Mouse (Mus musculus): ENCODE measurements around the gene Gabarapl1. TPM values are rescaled to one million over a fixed set of nuclear protein-coding genes. Genes with fewer than 3 reads are reported as not detected.

Gabarapl1 gene
- polyA plus RNA-seq, 1 experiment from 2014 or later, result 201 TPM

- no peak overlapping the region for H3K9ac ChIP-seq
- H3K27me3 ChIP-seq (replicated peaks), result no peaks in the 10 kb centered on the region
- H3K27ac ChIP-seq, result no peak overlapping the region
- no peaks in the 10 kb centered on the region for H3K9me3 ChIP-seq
- peaks cover 29% of the 10 kb centered on the region for H3K36me3 ChIP-seq (replicated peaks)
- ATAC-seq (replicated peaks), result no peak
- H3K4me3 ChIP-seq, result no peak overlapping the region
- H3K4me2 ChIP-seq, result no peak overlapping the region
- 89% methylated on average over 3 of the region's 3 CpGs for WGBS
- no peaks in the 10 kb centered on the region for H3K4me1 ChIP-seq
Observed at GRCm38 (mm10) chr6:129542540-129542939, 9.6 kb downstream of the Gabarapl1 start.

DNA sequence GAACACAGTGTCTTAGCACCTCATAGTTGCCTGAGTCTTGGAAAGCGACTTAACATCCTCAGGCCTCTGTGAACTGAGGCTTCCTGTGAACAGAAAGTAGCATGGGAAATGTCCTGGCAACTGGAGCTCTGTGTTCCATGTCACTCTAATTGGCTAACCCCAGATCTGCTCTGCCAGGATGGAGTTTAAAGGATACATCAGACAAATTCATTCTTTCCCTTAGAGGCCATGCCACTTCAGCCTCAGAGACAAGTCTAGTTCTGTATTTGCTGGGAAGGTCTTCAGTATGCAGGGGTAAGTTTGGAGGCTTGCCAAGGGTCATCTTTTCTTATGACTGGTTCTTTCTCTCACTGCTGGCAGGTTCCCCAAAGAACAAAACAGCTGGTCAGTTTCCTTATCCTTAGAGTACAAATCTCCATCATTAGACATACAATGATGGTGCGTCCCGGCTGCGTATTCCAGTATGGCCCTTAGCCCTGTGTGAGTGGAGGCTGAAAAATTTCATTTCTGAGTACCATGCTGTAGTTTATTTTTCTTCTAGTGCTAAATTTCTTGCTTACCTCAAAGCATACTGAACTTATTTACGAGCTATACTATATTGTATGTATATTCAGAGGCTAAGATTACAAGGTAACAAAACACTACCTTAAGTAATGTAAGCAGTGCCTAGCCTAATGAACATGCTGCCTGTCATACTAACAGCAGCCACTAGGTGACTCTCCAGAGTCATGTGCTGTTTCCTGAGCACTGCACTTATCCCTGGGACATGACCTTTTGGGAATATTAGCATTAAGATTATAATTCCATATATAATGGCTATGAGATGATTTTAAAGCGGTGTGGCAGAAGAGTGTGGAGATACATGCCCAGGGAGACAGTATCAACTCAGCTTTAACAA lies 11.0 kb downstream of the Gabarapl1 start:
- peak overlapping the region; percentile 35 for H3K27ac ChIP-seq
- H3K4me3 ChIP-seq, result no peak overlapping the region
- 63% methylated on average over 6 of the region's 6 CpGs for WGBS
- H3K9me3 ChIP-seq, result no peaks in the 10 kb centered on the region
- no peak overlapping the region for H3K4me2 ChIP-seq
- no peaks in the 10 kb centered on the region for H3K27me3 ChIP-seq (replicated peaks)
- H3K36me3 ChIP-seq (replicated peaks), result peaks cover 21% of the 10 kb centered on the region
- H3K4me1 ChIP-seq, result no peaks in the 10 kb centered on the region
- no peak overlapping the region for H3K9ac ChIP-seq
- ATAC-seq (replicated peaks), result peak; percentile 87

DNA sequence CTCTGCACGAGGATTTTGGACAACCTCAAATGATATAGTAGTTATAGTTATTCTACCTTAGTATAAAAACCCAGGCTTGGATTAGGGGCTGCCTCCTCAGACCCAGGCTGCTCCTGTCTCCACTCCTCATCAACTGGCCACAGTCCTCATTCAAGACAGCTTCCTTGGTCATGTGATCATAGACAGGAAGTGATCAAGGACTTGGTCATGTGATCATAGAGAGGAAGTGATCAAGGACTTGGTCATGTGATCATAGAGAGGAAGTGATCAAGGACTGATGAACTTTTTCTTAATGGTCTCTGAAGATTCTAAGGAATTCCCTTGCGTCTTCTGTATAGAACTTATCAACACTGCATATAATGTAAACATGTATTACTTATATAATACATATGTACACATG lies 14.3 kb downstream of the Gabarapl1 start:
- Histone ChIP-seq H3K27me3 (replicated peaks) (no peaks in the 10 kb centered on the region), H3K36me3 (replicated peaks) (no peaks in the 10 kb centered on the region), H3K9me3 (no peaks in the 10 kb centered on the region), H3K27ac (no peak overlapping the region), H3K4me1 (no peaks in the 10 kb centered on the region), H3K4me2 (no peak overlapping the region), H3K4me3 (no peak overlapping the region), H3K9ac (no peak overlapping the region)
- WGBS, result 85% methylated on average over 2 of the region's 2 CpGs
- no peak for ATAC-seq (replicated peaks)

DNA sequence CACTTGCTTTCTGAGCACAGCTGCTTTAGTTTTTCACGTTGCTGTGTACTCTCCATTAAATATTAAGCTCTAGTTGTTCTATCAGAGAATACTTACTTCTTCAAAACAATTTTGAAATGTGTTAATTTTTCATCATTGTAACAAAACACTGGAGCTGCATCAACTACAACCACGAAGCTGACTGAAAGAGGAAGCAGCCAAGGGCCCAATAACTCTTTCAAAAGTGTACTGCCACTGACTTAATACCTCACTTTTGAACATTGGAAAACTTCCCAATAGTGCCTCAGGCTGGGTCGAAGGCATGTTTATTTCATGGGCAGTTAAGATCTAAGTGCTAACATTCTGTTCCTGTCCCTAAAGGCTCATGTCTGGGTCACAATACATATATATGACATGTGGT lies 15.0 kb downstream of the Gabarapl1 start:
- Histone ChIP-seq H3K27me3 (replicated peaks) (no peaks in the 10 kb centered on the region), H3K4me3 (no peak overlapping the region), H3K4me1 (no peaks in the 10 kb centered on the region), H3K27ac (no peak overlapping the region), H3K4me2 (no peak overlapping the region), H3K36me3 (replicated peaks) (no peaks in the 10 kb centered on the region), H3K9me3 (no peaks in the 10 kb centered on the region), H3K9ac (no peak overlapping the region)
- 79% methylated on average over 3 of the region's 3 CpGs for WGBS
- ATAC-seq (replicated peaks), result no peak

DNA sequence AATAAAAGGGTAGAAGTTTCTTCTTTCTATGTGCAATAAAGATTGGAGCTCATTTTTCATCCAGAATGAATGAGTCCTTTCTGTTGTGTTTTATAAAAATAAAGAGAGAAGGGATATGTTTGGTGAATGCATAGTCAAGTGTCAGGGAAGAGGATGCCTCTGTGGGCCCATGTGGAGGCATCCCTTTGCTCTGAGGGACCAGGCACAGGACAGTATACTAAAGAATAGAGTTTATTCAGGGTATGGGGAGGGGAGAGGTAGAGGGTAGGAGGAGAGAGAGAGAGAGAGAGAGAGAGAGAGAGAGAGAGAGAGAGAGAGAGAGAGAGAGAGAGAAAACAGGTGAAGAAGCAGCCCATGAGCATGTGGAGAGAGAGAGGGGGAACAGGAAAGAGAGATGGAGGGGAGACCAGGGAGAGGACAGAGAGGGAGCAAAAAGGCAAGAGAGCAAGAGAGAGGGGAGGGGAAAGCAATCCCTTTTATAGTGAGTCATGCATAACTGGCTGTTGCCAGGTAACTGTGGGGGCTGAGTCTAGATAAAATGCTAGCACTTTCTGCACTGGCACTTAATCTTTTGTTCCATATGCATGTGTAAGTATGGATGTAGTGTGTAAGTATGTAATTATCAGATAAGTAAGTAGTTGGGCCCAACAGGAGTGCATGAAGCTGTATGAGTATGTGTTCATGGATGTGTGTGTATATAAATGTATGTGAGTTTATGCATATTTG lies 24.5 kb downstream of the Gabarapl1 start:
- Histone ChIP-seq H3K4me1 (peaks cover 3% of the 10 kb centered on the region; the same call in 1 of the 2 replicates), H3K27me3 (replicated peaks) (no peaks in the 10 kb centered on the region), H3K9ac (no peak overlapping the region), H3K9me3 (no peaks in the 10 kb centered on the region), H3K36me3 (replicated peaks) (no peaks in the 10 kb centered on the region), H3K4me3 (no peak overlapping the region), H3K27ac (no peak overlapping the region), H3K4me2 (no peak overlapping the region)
- ATAC-seq (replicated peaks), result peak; percentile 64

DNA sequence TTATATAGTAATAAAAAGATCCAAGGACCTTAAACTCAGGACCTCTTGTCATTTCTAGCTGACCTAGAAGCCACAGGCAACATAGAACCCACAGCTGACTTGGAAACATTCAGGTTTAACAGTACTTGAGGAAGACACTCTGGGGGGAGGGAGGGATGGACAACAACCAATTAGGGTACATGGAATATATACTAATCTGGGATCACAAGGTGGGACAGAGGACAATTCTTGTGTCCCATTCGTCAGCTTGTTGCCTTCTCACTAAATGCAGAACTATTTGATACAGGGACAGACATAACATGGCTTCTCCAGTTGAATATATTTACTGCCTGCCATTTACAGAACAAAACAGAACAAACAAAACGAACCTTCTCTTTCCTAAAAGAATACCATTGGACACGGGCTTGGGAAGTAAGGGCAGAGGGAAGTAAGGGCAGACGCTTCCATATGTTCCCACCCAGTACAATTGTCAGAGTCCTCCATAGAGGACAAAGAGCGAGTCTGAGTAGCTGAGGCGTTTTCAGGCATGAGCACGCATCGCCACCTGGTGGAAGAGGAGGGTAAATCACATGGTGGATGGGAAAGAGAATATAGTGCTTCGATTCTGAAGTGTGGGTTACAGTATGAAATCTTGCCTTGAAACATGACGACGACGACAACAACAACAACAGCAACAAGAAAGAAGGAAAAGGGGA lies 26.1 kb downstream of the Gabarapl1 start:
- 18% methylated on average over 12 of the region's 12 CpGs for WGBS
- no peak overlapping the region for H3K4me3 ChIP-seq
- H3K27ac ChIP-seq, result no peak overlapping the region
- no peaks in the 10 kb centered on the region for H3K36me3 ChIP-seq (replicated peaks)
- H3K9ac ChIP-seq, result no peak overlapping the region
- ATAC-seq (replicated peaks), result peak; percentile 91
- H3K4me1 ChIP-seq, result peaks cover 3% of the 10 kb centered on the region; the same call in 1 of the 2 replicates
- H3K4me2 ChIP-seq, result no peak overlapping the region
- no peaks in the 10 kb centered on the region for H3K9me3 ChIP-seq
- no peaks in the 10 kb centered on the region for H3K27me3 ChIP-seq (replicated peaks)

- H3K9ac ChIP-seq, result no peak overlapping the region
- H3K27me3 ChIP-seq (replicated peaks), result no peaks in the 10 kb centered on the region
- peaks cover 3% of the 10 kb centered on the region; the same call in 1 of the 2 replicates for H3K4me1 ChIP-seq
- 65% methylated on average over 4 of the region's 4 CpGs for WGBS
- H3K9me3 ChIP-seq, result no peaks in the 10 kb centered on the region
- H3K36me3 ChIP-seq (replicated peaks), result no peaks in the 10 kb centered on the region
- peak; percentile 34 for ATAC-seq (replicated peaks)
- H3K4me2 ChIP-seq, result no peak overlapping the region
- no peak overlapping the region for H3K4me3 ChIP-seq
- H3K27ac ChIP-seq, result no peak overlapping the region
Observed at GRCm38 (mm10) chr6:129559641-129560027, 26.7 kb downstream of the Gabarapl1 start.

DNA sequence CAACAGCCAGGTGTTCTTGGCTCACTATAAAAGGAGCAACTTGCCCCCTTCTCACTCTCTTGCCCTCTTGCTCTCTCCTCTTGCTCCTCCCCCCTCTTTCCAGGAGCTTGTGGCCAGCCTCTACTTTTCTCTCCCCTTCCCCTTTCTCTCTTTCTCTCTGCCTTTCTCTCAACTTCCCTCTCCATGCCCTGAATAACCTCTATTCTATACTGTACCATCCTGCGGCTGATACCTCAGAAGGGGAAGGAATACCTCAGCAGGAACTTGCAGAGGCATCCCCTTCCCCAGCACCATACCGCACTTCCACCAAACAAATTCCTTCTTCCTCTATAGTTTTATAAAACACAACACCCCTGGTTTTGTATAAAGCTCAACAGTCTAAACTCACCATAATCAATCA lies 32.3 kb downstream of the Gabarapl1 start:
- H3K4me1 ChIP-seq, result no peaks in the 10 kb centered on the region
- no peak overlapping the region for H3K4me3 ChIP-seq
- H3K9ac ChIP-seq, result no peak overlapping the region
- H3K9me3 ChIP-seq, result no peaks in the 10 kb centered on the region
- H3K4me2 ChIP-seq, result no peak overlapping the region
- ATAC-seq (replicated peaks), result no peak
- H3K36me3 ChIP-seq (replicated peaks), result no peaks in the 10 kb centered on the region
- H3K27me3 ChIP-seq (replicated peaks), result no peaks in the 10 kb centered on the region
- WGBS, result 76% methylated on average over 2 of the region's 2 CpGs
- no peak overlapping the region for H3K27ac ChIP-seq

DNA sequence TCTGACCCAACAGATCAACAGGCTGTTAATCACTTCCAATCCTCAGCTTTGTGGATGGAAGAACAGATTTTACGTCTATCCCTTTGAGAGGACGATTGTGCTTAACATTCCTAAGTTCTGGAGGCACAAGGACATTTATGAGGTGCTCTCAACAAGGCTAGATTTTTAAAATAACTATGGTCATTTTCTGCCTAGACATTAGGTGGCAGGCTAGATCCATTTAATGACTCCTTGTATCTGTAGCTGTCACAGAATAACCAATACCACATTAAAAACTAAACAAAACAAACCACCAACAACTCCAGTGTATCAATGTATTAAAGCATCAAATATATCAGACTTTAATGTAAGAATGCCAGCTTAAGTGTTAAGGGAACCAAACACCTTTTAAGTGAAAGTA lies 42.4 kb downstream of the Gabarapl1 start:
- no peak overlapping the region for H3K27ac ChIP-seq
- no peaks in the 10 kb centered on the region for H3K4me1 ChIP-seq
- no peak overlapping the region for H3K4me3 ChIP-seq
- H3K4me2 ChIP-seq, result no peak overlapping the region
- no peaks in the 10 kb centered on the region for H3K9me3 ChIP-seq
- H3K36me3 ChIP-seq (replicated peaks), result no peaks in the 10 kb centered on the region
- no peak for ATAC-seq (replicated peaks)
- no peaks in the 10 kb centered on the region for H3K27me3 ChIP-seq (replicated peaks)
- H3K9ac ChIP-seq, result no peak overlapping the region
- 53% methylated on average over 2 of the region's 2 CpGs for WGBS

GRCm38 (mm10) chr6:129577605-129578004 lies 44.6 kb downstream of the Gabarapl1 start, which contains the start of gene Klre1:
TSS of gene Klre1 (plus strand) at chr6:129577905.
- Histone ChIP-seq H3K27ac (no peak within 1 kb of the TSS), H3K27me3 (replicated peaks) (no peaks in the 10 kb centered on the region), H3K4me2 (no peak within 1 kb of the TSS), H3K9me3 (no peaks in the 10 kb centered on the region), H3K4me1 (no peaks in the 10 kb centered on the region), H3K36me3 (replicated peaks) (no peaks in the 10 kb centered on the region), H3K9ac (no peak within 1 kb of the TSS), H3K4me3 (no peak within 1 kb of the TSS)
- 94% methylated on average over 8 of the region's 8 CpGs for WGBS
- no peak for ATAC-seq (replicated peaks)

- Histone ChIP-seq H3K36me3 (replicated peaks) (no peaks in the 10 kb centered on the region), H3K4me2 (no peak overlapping the region), H3K27ac (no peak overlapping the region), H3K9ac (no peak overlapping the region), H3K4me3 (no peak overlapping the region), H3K4me1 (no peaks in the 10 kb centered on the region), H3K27me3 (replicated peaks) (no peaks in the 10 kb centered on the region), H3K9me3 (no peaks in the 10 kb centered on the region)
- ATAC-seq (replicated peaks), result no peak
- 62% methylated on average over 4 of the region's 4 CpGs for WGBS
Observed at GRCm38 (mm10) chr6:129581274-129581673, 48.3 kb downstream of the Gabarapl1 start.

DNA sequence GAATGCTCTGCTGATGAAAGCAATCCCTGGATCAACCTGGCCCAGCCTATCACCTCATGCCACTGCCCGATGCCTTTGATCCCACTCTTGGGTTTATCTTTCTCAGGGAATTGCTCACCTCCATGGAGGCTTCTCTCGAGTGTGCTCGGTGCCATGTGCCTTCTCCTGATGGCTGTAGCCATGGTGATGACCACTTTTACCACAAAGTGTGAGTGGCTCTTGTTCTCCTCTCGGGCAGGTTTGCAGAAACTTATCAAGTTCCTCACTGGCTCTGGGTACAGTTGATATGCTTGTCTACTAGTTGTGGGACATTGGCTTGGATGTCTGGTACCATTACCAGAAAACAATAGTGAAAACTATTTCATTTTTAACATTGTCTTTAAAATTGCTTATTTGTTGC lies 48.9 kb downstream of the Gabarapl1 start:
- Histone ChIP-seq H3K9ac (no peak overlapping the region), H3K9me3 (no peaks in the 10 kb centered on the region), H3K4me1 (no peaks in the 10 kb centered on the region), H3K27ac (no peak overlapping the region), H3K4me3 (no peak overlapping the region), H3K36me3 (replicated peaks) (no peaks in the 10 kb centered on the region), H3K27me3 (replicated peaks) (no peaks in the 10 kb centered on the region), H3K4me2 (no peak overlapping the region)
- WGBS, result 88% methylated on average over 4 of the region's 4 CpGs
- ATAC-seq (replicated peaks), result no peak

Data from midbrain, embryonic 15.5 days (tissue).